Mouse (Mus musculus): ENCODE measurements around the gene Sectm1b. TPM values are rescaled to one million over a fixed set of nuclear protein-coding genes. Genes with fewer than 3 reads are reported as not detected.
A peak's percentile ranks its signal among the peaks of the same experiment; 100 is the strongest.
"Not testable (repeated sequence)": the region's sequence is repeated elsewhere in the genome, so short reads cannot be mapped to it uniquely, and the experiment has no call there.

Gene Sectm1b
- polyA plus RNA-seq, 1 experiment from 2014 or later: not detected

DNA sequence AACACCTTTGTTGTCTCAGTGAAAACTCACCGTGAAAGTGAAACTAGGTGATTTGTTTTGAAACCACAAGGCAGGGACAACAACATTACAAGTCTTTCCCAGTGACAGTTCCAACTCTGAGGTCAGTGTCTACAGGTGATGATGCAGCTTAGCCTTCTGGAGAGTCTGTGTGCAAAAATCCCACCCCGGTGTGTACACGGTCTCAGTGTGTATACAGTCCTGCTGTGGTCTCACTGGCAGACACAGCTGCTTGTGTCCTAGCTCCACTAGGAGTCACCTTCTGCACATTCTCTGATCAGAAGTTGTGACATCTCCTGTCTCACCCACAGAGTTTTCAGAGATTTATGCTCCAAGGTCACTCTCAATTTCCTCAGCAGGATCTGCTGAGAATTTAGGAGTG is 828 bp upstream of the Sectm1b start:
- no peak overlapping the region for H3K27ac ChIP-seq
- no peak overlapping the region for H3K4me2 ChIP-seq
- WGBS: 69% methylated on average over 3 of the region's 3 CpGs
- no peak overlapping the region for H3K4me3 ChIP-seq
- H3K9ac ChIP-seq: no peak overlapping the region
- no peaks in the 10 kb centered on the region for H3K4me1 ChIP-seq
- ATAC-seq (ENCODE audit: borderline replicate concordance, extremely low read depth, low FRiP score, low TSS enrichment): no peak
- no peaks in the 10 kb centered on the region for H3K9me3 ChIP-seq
- H3K27me3 ChIP-seq: no peaks in the 10 kb centered on the region
- H3K36me3 ChIP-seq: no peaks in the 10 kb centered on the region

- Histone ChIP-seq H3K9ac (no peak overlapping the region), H3K9me3 (no peaks in the 10 kb centered on the region), H3K27me3 (no peaks in the 10 kb centered on the region), H3K4me3 (no peak overlapping the region), H3K36me3 (no peaks in the 10 kb centered on the region), H3K27ac (no peak overlapping the region), H3K4me2 (no peak overlapping the region), H3K4me1 (peaks cover 2% of the 10 kb centered on the region)
- WGBS: 46% methylated on average over 8 of the region's 8 CpGs
- ATAC-seq (ENCODE audit: borderline replicate concordance, extremely low read depth, low FRiP score, low TSS enrichment): peak; percentile 41; the same call in 1 of the 2 replicates
These were observed 1.8 kb downstream of the Sectm1b start for GRCm38 (mm10) chr11:121061615-121062014.

DNA sequence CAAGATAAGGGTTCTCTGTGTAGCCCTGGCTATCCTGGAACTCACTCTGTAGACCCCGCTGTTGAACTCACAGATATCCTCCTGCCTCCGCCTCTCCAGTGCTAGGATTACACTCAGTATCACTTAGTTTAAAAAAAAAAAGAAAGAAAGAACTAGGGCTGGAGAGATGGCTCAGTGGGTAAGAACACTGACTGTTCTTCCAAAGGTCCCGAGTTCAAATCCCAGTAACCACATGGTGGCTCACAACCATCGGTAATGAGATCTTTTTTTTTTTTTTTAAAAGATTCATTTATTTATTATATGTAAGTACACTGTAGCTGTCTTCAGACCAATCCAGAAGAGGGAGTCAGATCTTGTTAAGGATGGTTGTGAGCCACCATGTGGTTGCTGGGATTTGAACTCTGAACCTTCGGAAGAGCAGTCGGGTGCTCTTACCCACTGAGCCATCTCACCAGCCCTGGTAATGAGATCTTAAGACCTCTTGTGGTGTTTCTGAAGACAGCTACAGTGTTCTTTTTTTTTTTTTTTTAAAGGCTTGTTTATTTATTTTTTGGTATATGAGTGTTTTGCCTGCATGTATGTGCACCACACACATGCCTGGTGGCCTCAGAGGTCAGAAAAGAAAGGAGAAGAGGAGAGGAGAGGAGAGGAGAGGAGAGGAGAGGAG is 2.8 kb downstream of the Sectm1b start:
- H3K27me3 ChIP-seq; H3K4me1 ChIP-seq; H3K9ac ChIP-seq; H3K36me3 ChIP-seq; H3K4me2 ChIP-seq; H3K9me3 ChIP-seq; ATAC-seq (ENCODE audit: borderline replicate concordance, extremely low read depth, low FRiP score, low TSS enrichment); H3K4me3 ChIP-seq; H3K27ac ChIP-seq: not testable (repeated sequence)
- 90% methylated on average over 6 of the region's 6 CpGs for WGBS

GRCm38 (mm10) chr11:121059471-121059870 is 3.9 kb downstream of the Sectm1b start:
- Histone ChIP-seq H3K4me3 (no peak overlapping the region), H3K9ac (no peak overlapping the region), H3K4me2 (no peak overlapping the region), H3K36me3 (no peaks in the 10 kb centered on the region), H3K4me1 (peaks cover 9% of the 10 kb centered on the region), H3K27ac (no peak overlapping the region), H3K9me3 (no peaks in the 10 kb centered on the region), H3K27me3 (no peaks in the 10 kb centered on the region)
- ATAC-seq (ENCODE audit: borderline replicate concordance, extremely low read depth, low FRiP score, low TSS enrichment): no peak
- WGBS: 82% methylated on average over 4 of the region's 4 CpGs

DNA sequence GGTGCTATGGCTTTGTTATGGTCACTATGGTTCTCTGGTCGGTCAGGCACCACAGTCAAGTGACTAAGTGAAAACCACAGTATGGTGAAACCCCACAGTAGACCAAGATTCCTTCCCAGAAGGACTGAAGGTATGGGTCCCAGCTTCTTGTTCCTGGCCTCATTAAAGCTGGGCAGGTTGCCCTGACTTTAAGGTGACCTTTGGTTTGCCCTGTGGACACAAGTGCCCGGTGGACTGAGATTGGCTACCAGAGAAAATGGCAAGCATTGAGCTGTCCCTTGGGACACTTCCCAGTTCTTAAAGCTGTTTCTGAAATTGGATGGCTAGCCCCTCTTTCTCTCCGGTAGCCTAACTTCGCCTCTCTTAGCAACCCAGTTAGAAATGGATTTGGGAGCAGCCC is 4.4 kb downstream of the Sectm1b start:
- no peaks in the 10 kb centered on the region for H3K27me3 ChIP-seq
- no peak for ATAC-seq (ENCODE audit: borderline replicate concordance, extremely low read depth, low FRiP score, low TSS enrichment)
- H3K4me3 ChIP-seq: no peak overlapping the region
- H3K9me3 ChIP-seq: no peaks in the 10 kb centered on the region
- H3K9ac ChIP-seq: no peak overlapping the region
- H3K4me1 ChIP-seq: peaks cover 9% of the 10 kb centered on the region
- WGBS: 90% methylated on average over 4 of the region's 4 CpGs
- no peaks in the 10 kb centered on the region for H3K36me3 ChIP-seq
- H3K27ac ChIP-seq: no peak overlapping the region
- H3K4me2 ChIP-seq: no peak overlapping the region

- ATAC-seq (ENCODE audit: borderline replicate concordance, extremely low read depth, low FRiP score, low TSS enrichment): no peak
- H3K4me1 ChIP-seq: peaks cover 12% of the 10 kb centered on the region
These were observed 5.2 kb downstream of the Sectm1b start for GRCm38 (mm10) chr11:121058122-121058521.

GRCm38 (mm10) chr11:121056536-121057236 is 6.7 kb downstream of the Sectm1b start:
- H3K27me3 ChIP-seq: no peaks in the 10 kb centered on the region
- peaks cover 12% of the 10 kb centered on the region for H3K4me1 ChIP-seq
- H3K9ac ChIP-seq: no peak overlapping the region
- ATAC-seq (ENCODE audit: borderline replicate concordance, extremely low read depth, low FRiP score, low TSS enrichment): peak; percentile 56; the same call in 1 of the 2 replicates
- H3K9me3 ChIP-seq: no peaks in the 10 kb centered on the region
- H3K4me2 ChIP-seq: no peak overlapping the region
- no peaks in the 10 kb centered on the region for H3K36me3 ChIP-seq
- H3K4me3 ChIP-seq: no peak overlapping the region
- WGBS: 25% methylated on average over 7 of the region's 7 CpGs
- no peak overlapping the region for H3K27ac ChIP-seq

More at GRCm38 (mm10) chr11:121058122-121058521, 5.2 kb downstream of the Sectm1b start:
- no peaks in the 10 kb centered on the region for H3K9me3 ChIP-seq
- no peaks in the 10 kb centered on the region for H3K36me3 ChIP-seq
- H3K4me2 ChIP-seq: no peak overlapping the region
- H3K27ac ChIP-seq: no peak overlapping the region
- no peak overlapping the region for H3K4me3 ChIP-seq
- H3K9ac ChIP-seq: no peak overlapping the region
- 70% methylated on average over 5 of the region's 5 CpGs for WGBS
- H3K27me3 ChIP-seq: no peaks in the 10 kb centered on the region

- Histone ChIP-seq H3K4me2 (no peak overlapping the region), H3K4me1 (peaks cover 12% of the 10 kb centered on the region), H3K9me3 (no peaks in the 10 kb centered on the region), H3K36me3 (no peaks in the 10 kb centered on the region), H3K4me3 (no peak overlapping the region), H3K27me3 (no peaks in the 10 kb centered on the region), H3K9ac (no peak overlapping the region), H3K27ac (no peak overlapping the region)
- peak; percentile 50; the same call in 1 of the 2 replicates for ATAC-seq (ENCODE audit: borderline replicate concordance, extremely low read depth, low FRiP score, low TSS enrichment)
- 10% methylated on average over 8 of the region's 8 CpGs for WGBS
These were observed 9.8 kb downstream of the Sectm1b start for GRCm38 (mm10) chr11:121053536-121053935.

DNA sequence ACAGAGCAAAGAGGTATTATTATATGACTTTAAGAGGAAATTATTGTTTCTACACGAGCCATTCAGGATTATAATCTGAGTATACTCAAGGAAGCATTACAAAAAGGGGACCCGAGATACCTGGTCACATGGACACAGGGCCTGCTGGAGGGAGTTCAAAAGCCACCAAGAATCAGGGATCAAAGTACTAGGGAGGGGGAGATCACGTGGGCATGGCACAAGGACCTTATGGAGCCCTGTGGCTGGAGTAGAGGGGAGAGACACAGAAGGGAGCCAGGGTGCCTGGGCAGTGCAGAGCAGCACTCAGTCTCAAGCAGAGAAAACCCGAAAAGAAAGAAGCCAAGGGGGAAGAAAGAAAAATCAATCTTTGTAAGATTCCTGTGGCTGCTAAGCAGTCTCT is 11.0 kb downstream of the Sectm1b start:
- no peaks in the 10 kb centered on the region for H3K36me3 ChIP-seq
- 62% methylated on average over 4 of the region's 4 CpGs for WGBS
- H3K9me3 ChIP-seq: no peaks in the 10 kb centered on the region
- no peaks in the 10 kb centered on the region for H3K27me3 ChIP-seq
- no peak overlapping the region for H3K9ac ChIP-seq
- ATAC-seq (ENCODE audit: borderline replicate concordance, extremely low read depth, low FRiP score, low TSS enrichment): no peak
- no peak overlapping the region for H3K27ac ChIP-seq
- no peak overlapping the region for H3K4me2 ChIP-seq
- H3K4me1 ChIP-seq: peaks cover 12% of the 10 kb centered on the region
- H3K4me3 ChIP-seq: no peak overlapping the region

DNA sequence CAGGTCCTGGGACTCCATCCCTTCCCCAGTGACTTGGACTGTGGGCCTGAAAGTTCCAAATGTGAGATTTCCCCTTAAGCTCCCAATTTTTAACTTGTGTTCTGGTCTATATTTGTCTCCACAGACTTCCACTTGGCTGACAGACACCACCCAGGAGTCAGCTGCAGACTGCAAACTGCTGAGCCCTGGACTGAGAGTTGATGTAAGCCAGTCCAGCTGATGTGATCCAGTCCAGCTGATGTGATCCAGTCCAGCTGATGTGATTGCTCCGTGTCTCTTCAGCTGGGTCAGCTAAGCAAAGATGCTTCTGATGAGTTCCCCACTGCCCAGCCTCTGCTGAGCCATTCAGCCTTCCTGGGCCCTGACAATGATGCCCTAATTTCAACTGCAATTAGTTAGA is 11.6 kb downstream of the Sectm1b start:
- Histone ChIP-seq H3K36me3 (no peaks in the 10 kb centered on the region), H3K27me3 (no peaks in the 10 kb centered on the region), H3K4me3 (no peak overlapping the region), H3K9me3 (no peaks in the 10 kb centered on the region), H3K4me2 (no peak overlapping the region), H3K9ac (no peak overlapping the region), H3K27ac (no peak overlapping the region), H3K4me1 (peaks cover 11% of the 10 kb centered on the region)
- ATAC-seq (ENCODE audit: borderline replicate concordance, extremely low read depth, low FRiP score, low TSS enrichment): no peak
- 48% methylated on average over 1 of the region's 1 CpGs for WGBS

DNA sequence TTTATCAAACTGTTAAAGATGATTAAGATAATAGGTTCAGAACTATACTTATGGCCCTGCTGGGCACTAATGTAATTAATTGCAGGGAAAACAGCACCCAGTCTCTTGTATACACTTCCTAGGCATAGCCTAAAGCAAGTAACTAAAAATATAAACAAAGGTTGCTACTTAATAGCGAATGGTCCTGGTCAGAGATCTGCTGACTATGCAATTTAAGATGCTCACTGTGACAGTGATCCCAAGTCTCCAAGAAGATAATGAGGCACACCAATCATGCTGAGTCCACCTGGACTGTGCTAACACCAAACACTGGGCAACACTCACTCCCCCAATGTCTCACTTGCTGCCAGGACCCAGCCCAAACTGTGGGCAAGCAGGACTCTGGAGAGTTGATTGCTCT is 13.5 kb downstream of the Sectm1b start:
- no peaks in the 10 kb centered on the region for H3K36me3 ChIP-seq
- no peak overlapping the region for H3K4me3 ChIP-seq
- 0 out of 2 replicates have a peak, but pooled peaks cover 13% of the 10 kb centered on the region for H3K4me1 ChIP-seq
- 66% methylated on average over 1 of the region's 1 CpGs for WGBS
- H3K4me2 ChIP-seq: no peak overlapping the region
- no peak for ATAC-seq (ENCODE audit: borderline replicate concordance, extremely low read depth, low FRiP score, low TSS enrichment)
- H3K9ac ChIP-seq: no peak overlapping the region
- no peaks in the 10 kb centered on the region for H3K27me3 ChIP-seq
- H3K27ac ChIP-seq: no peak overlapping the region
- no peaks in the 10 kb centered on the region for H3K9me3 ChIP-seq

- Histone ChIP-seq H3K9ac (no peak overlapping the region), H3K4me3 (no peak overlapping the region), H3K4me2 (no peak overlapping the region), H3K9me3 (no peaks in the 10 kb centered on the region), H3K4me1 (0 out of 2 replicates have a peak, but pooled peaks cover 10% of the 10 kb centered on the region), H3K27me3 (no peaks in the 10 kb centered on the region), H3K36me3 (no peaks in the 10 kb centered on the region), H3K27ac (no peak overlapping the region)
- ATAC-seq (ENCODE audit: borderline replicate concordance, extremely low read depth, low FRiP score, low TSS enrichment): no peak
- WGBS: 44% methylated on average over 2 of the region's 2 CpGs
These were observed 15.5 kb downstream of the Sectm1b start for GRCm38 (mm10) chr11:121047826-121048399.
